Comparison of ENCODE assay signal across 27 mouse cellular contexts in genomic region chr7:98066229-98066628, GRCm38 (mm10). TPM values are rescaled to one million over a fixed set of nuclear protein-coding genes. Genes with fewer than 3 reads are reported as not detected.
DNase-seq lines count a peak whose midpoint lies in the region; ATAC-seq lines count a peak whose summit lies in the region.
"Had no signal": no experiment of that assay in that cellular context is flagged by ENCODE, and none has a peak within 500 bp of the region (broad histone marks: within the 10 kb centered on the region; RNA-seq: fewer than 3 reads in every experiment).

No protein-coding gene starts in this region.

- H3K4me1 ChIP-seq in limb, embryonic 13.5 days: no peaks in the 10 kb centered on the region
- H3K4me1 ChIP-seq in midbrain, embryonic 15.5 days: no peaks in the 10 kb centered on the region
- H3K4me1 ChIP-seq: embryonic facial prominence, embryonic 15.5 days; forebrain, embryonic 12.5 days; heart, embryonic 15.5 days; limb, embryonic 15.5 days; stomach, embryonic 15.5 days had no signal

- WGBS in limb, embryonic 13.5 days: 83% methylated on average over 11 of the region's 11 CpGs
- WGBS in midbrain, embryonic 15.5 days: 88% methylated on average over 11 of the region's 11 CpGs

- peaks cover 4% of the 10 kb centered on the region; the same call in 1 of the 2 replicates for H3K36me3 ChIP-seq in limb, embryonic 13.5 days
- H3K36me3 ChIP-seq in midbrain, embryonic 15.5 days (replicated peaks): no peaks in the 10 kb centered on the region
- H3K36me3 ChIP-seq: embryonic facial prominence, embryonic 15.5 days; forebrain, embryonic 12.5 days; heart, embryonic 15.5 days; stomach, embryonic 15.5 days had no signal

- no peak overlapping the region for H3K4me3 ChIP-seq in limb, embryonic 13.5 days
- no peak overlapping the region for H3K4me3 ChIP-seq in midbrain, embryonic 15.5 days
- H3K4me3 ChIP-seq: embryonic facial prominence, embryonic 15.5 days; forebrain, embryonic 12.5 days; heart, embryonic 10.5 days; heart, embryonic 15.5 days; layer of hippocampus, adult 2 months; limb, embryonic 15.5 days; stomach, embryonic 15.5 days had no signal

- H3K27ac ChIP-seq in limb, embryonic 13.5 days: no peak overlapping the region
- no peak overlapping the region for H3K27ac ChIP-seq in midbrain, embryonic 15.5 days
- H3K27ac ChIP-seq: embryonic facial prominence, embryonic 15.5 days; forebrain, embryonic 12.5 days; heart, embryonic 10.5 days; heart, embryonic 15.5 days; layer of hippocampus, adult 2 months; limb, embryonic 15.5 days; stomach, embryonic 15.5 days had no signal

- peak; percentile 44 for DNase-seq in gastrocnemius, postnatal 14 days
- DNase-seq in gastrocnemius, postnatal 36 days: no peak
- DNase-seq in right cerebral cortex, postnatal 14 days: peak; percentile 1
- DNase-seq in right cerebral cortex, postnatal 4 days: no peak
- peak; percentile 19 for DNase-seq in skeletal muscle tissue, adult 2 months (ENCODE audit: low read depth, low spot score)
- no peak for DNase-seq in Muller cell, postnatal 12 days (ENCODE audit: inconsistent ontology term)
- DNase-seq: adrenal gland, adult 8-10 months; B cell, adult 2 months; cerebellum, adult 11-12 months; cerebellum, adult 9-11 months; embryo, embryonic 11 days; heart, adult 11 months; kidney, adult 11 months; lung, embryonic 14.5 days; lung, postnatal 14 days; midbrain, embryonic 14.5 days had no signal

- H3K9ac ChIP-seq in limb, embryonic 13.5 days: no peak overlapping the region
- H3K9ac ChIP-seq in midbrain, embryonic 15.5 days: no peak overlapping the region
- H3K9ac ChIP-seq: embryonic facial prominence, embryonic 15.5 days; forebrain, embryonic 12.5 days; heart, embryonic 15.5 days; limb, embryonic 15.5 days; lung, embryonic 14.5 days; stomach, embryonic 15.5 days had no signal

- intact Hi-C loops in gastrocnemius, postnatal 14 days (cut with DNase I; ENCODE audit: low total_unique reads): no loop called here
- intact Hi-C loops in gastrocnemius, postnatal 36 days (cut with DNase I): no loop called here

- H3K27me3 ChIP-seq in limb, embryonic 13.5 days: no peaks in the 10 kb centered on the region
- H3K27me3 ChIP-seq in midbrain, embryonic 15.5 days (replicated peaks): no peaks in the 10 kb centered on the region
- H3K27me3 ChIP-seq: CH12.LX; embryonic facial prominence, embryonic 15.5 days; forebrain, embryonic 12.5 days; heart, embryonic 15.5 days; limb, embryonic 15.5 days; stomach, embryonic 15.5 days had no signal

- ATAC-seq in limb, embryonic 13.5 days (ENCODE audit: low FRiP score, low read depth): peak; percentile 57; the same call in 1 of the 2 replicates
- ATAC-seq in midbrain, embryonic 15.5 days (replicated peaks): no peak
- ATAC-seq: hindbrain, embryonic 16.5 days had no signal

- no peaks in the 10 kb centered on the region for H3K9me3 ChIP-seq in limb, embryonic 13.5 days
- no peaks in the 10 kb centered on the region for H3K9me3 ChIP-seq in midbrain, embryonic 15.5 days
- H3K9me3 ChIP-seq: embryonic facial prominence, embryonic 15.5 days; forebrain, embryonic 12.5 days; heart, embryonic 10.5 days; heart, embryonic 15.5 days; limb, embryonic 15.5 days; stomach, embryonic 15.5 days had no signal

- no peak overlapping the region for H3K4me2 ChIP-seq in limb, embryonic 13.5 days (replicated peaks)
- H3K4me2 ChIP-seq in midbrain, embryonic 15.5 days: no peak overlapping the region
- H3K4me2 ChIP-seq: embryonic facial prominence, embryonic 15.5 days; forebrain, embryonic 12.5 days; heart, embryonic 15.5 days; limb, embryonic 15.5 days; lung, embryonic 14.5 days; stomach, embryonic 15.5 days had no signal

RNA-seq across cellular contexts. Expression of gene Myo7a, which starts 53.1 kb away (rescaled TPM):
- 1 to 10 TPM; 4.6 to 5.4 TPM for total RNA-seq in gastrocnemius, postnatal 14 days (2021)
- 1 to 10 TPM; 2.6 to 3.2 TPM for total RNA-seq in gastrocnemius, postnatal 36 days (2021)
- polyA plus RNA-seq in limb, embryonic 13.5 days (2015; fragmentation: Nextera tagmentation; extraction: Ambion mirVana): 11.0 and 12.2 TPM in 2 replicates
- polyA plus RNA-seq in midbrain, embryonic 15.5 days (2015; fragmentation: Nextera tagmentation; extraction: Ambion mirVana): 20.6 and 23.8 TPM in 2 replicates

Comparison
In these comparisons a context has a peak if more than half of its experiments do, and no peak if none do; other contexts are left out.
1. DNase-seq: peak in gastrocnemius, postnatal 14 days (single experiment), right cerebral cortex, postnatal 14 days (single experiment) and skeletal muscle tissue, adult 2 months (single experiment); none in gastrocnemius, postnatal 36 days (0 of 2), right cerebral cortex, postnatal 4 days (single experiment) and Muller cell, postnatal 12 days (single experiment).